Mouse (Mus musculus): ENCODE results near the gene Sox6.
A peak's percentile ranks its signal among the peaks of the same experiment; 100 is the strongest.
"Not testable (repeated sequence)": the region's sequence is repeated elsewhere in the genome, so short reads cannot be mapped to it uniquely, and the experiment has no call there.

Gene Sox6

GRCm38 (mm10) chr7:116038511-116038910, at the start of gene Sox6:
TSS of gene Sox6 (minus strand) at chr7:116038796.
- no peak for DNase-seq (ENCODE audit: low spot score)

GRCm38 (mm10) chr7:116084366-116084765, 45.8 kb upstream of the Sox6 start, which contains the start of gene Gm4353:
TSS of gene Gm4353 (minus strand) at chr7:116084635.
- DNase-seq (ENCODE audit: low spot score), result not testable (repeated sequence)

- DNase-seq (ENCODE audit: low spot score), result no peak
Measured at GRCm38 (mm10) chr7:116060739-116061138, 22.1 kb upstream of the Sox6 start.

- DNase-seq (ENCODE audit: low spot score), result no peak
Measured at GRCm38 (mm10) chr7:116040470-116041019, 1.9 kb upstream of the Sox6 start.

GRCm38 (mm10) chr7:116039538-116040466, 1.2 kb upstream of the Sox6 start:
- DNase-seq (ENCODE audit: low spot score), result peak; percentile 74

GRCm38 (mm10) chr7:116039196-116039537, 571 bp upstream of the Sox6 start, which contains the start of gene 1110004F10Rik:
TSS of gene 1110004F10Rik (plus strand) at chr7:116039397.
- no peak for DNase-seq (ENCODE audit: low spot score)

GRCm38 (mm10) chr7:116038024-116038423, 572 bp downstream of the Sox6 start:
- no peak for DNase-seq (ENCODE audit: low spot score)

GRCm38 (mm10) chr7:116036591-116037555, 1.7 kb downstream of the Sox6 start:
- DNase-seq (ENCODE audit: low spot score), result no peak

- DNase-seq (ENCODE audit: low spot score), result no peak
Measured at GRCm38 (mm10) chr7:116035504-116035903, 3.1 kb downstream of the Sox6 start.

GRCm38 (mm10) chr7:116034282-116034758, 4.3 kb downstream of the Sox6 start:
- no peak for DNase-seq (ENCODE audit: low spot score)

GRCm38 (mm10) chr7:116033371-116034241, 5.0 kb downstream of the Sox6 start:
- DNase-seq (ENCODE audit: low spot score), result no peak

GRCm38 (mm10) chr7:116032596-116033307, 5.8 kb downstream of the Sox6 start:
- peak; percentile 63 for DNase-seq (ENCODE audit: low spot score)

- DNase-seq (ENCODE audit: low spot score), result peak; percentile 57
Measured at GRCm38 (mm10) chr7:116031718-116032595, 6.6 kb downstream of the Sox6 start.

- DNase-seq (ENCODE audit: low spot score), result no peak
Measured at GRCm38 (mm10) chr7:116031388-116031717, 7.2 kb downstream of the Sox6 start.

GRCm38 (mm10) chr7:116030597-116031387, 7.8 kb downstream of the Sox6 start:
- no peak for DNase-seq (ENCODE audit: low spot score)

- DNase-seq (ENCODE audit: low spot score), result no peak
Measured at GRCm38 (mm10) chr7:116029991-116030390, 8.6 kb downstream of the Sox6 start.

GRCm38 (mm10) chr7:116002726-116003125, 35.9 kb downstream of the Sox6 start:
- no peak for DNase-seq (ENCODE audit: low spot score)

GRCm38 (mm10) chr7:115988109-115988779, 50.4 kb downstream of the Sox6 start:
- no peak for DNase-seq (ENCODE audit: low spot score)
